Comparison of ENCODE assay signal across 9 mouse cellular contexts in genomic region chr12:106379151-106379594, GRCm38 (mm10).
DNase-seq lines count a peak whose midpoint lies in the region; ATAC-seq lines count a peak whose summit lies in the region.
"Had no signal": no experiment of that assay in that cellular context is flagged by ENCODE, and none has a peak within 500 bp of the region (broad histone marks: within the 10 kb centered on the region; RNA-seq: fewer than 3 reads in every experiment).

No protein-coding gene starts in this region.

- no peak overlapping the region for H3K9ac ChIP-seq in limb, embryonic 12.5 days (replicated peaks)
- H3K9ac ChIP-seq in neural tube, embryonic 11.5 days (ENCODE audit: low read length), result peak overlapping the region; percentile 5; the same call in 1 of the 2 replicates

- peak overlapping the region; percentile 29 for H3K4me3 ChIP-seq in limb, embryonic 12.5 days (replicated peaks)
- peak overlapping the region; percentile 16 for H3K4me3 ChIP-seq in neural tube, embryonic 11.5 days (ENCODE audit: low read depth, low read length)

- peaks cover 6% of the 10 kb centered on the region; the same call in 1 of the 2 replicates for H3K4me1 ChIP-seq in limb, embryonic 12.5 days (replicated peaks)
- H3K4me1 ChIP-seq in neural tube, embryonic 11.5 days (ENCODE audit: control insufficient read depth, insufficient read depth, low read length), result peaks cover 3% of the 10 kb centered on the region; the same call in 1 of the 2 replicates

- ATAC-seq in hematopoietic stem cell, adult 5-6 weeks (replicated peaks in 1 of 2; ENCODE audit: insufficient read depth in 1 of 2, low FRiP score in 2 of 2, low TSS enrichment in 1 of 2, low read depth in 1 of 2, poor library complexity in 2 of 2, severe bottlenecking in 2 of 2), result peak; percentile 45 to 59; a peak in 1 of 4 replicates
- no peak for ATAC-seq in limb, embryonic 12.5 days (ENCODE audit: insufficient number of reproducible peaks, insufficient read depth, low FRiP score, low TSS enrichment, low read depth)
- peak; percentile 75; the same call in 1 of the 2 replicates for ATAC-seq in neural tube, embryonic 11.5 days (ENCODE audit: insufficient read depth, low FRiP score, low TSS enrichment)
- no peak for ATAC-seq in inflammation-experienced regulatory T-cells, adult 6 months
- ATAC-seq: Patski had no signal

- H3K27me3 ChIP-seq in limb, embryonic 12.5 days, result peaks cover 39% of the 10 kb centered on the region
- no peaks in the 10 kb centered on the region for H3K27me3 ChIP-seq in neural tube, embryonic 11.5 days (ENCODE audit: control insufficient read depth, insufficient read depth, low read length)

- no peaks in the 10 kb centered on the region for H3K9me3 ChIP-seq in limb, embryonic 12.5 days
- H3K9me3 ChIP-seq in neural tube, embryonic 11.5 days (ENCODE audit: control insufficient read depth, low read length), result no peaks in the 10 kb centered on the region

- peak; percentile 15 for DNase-seq in layer of hippocampus, adult 11-12 months (ENCODE audit: low spot score)
- DNase-seq in layer of hippocampus, adult 8-10 months (ENCODE audit: low spot score in 2 of 2), result no peak
- peak; percentile 83 for DNase-seq in embryo, embryonic 10.5 days (ENCODE audit: low spot score)
- DNase-seq in neural tube, embryonic 11.5 days (ENCODE audit: low spot score), result peak; percentile 71
- DNase-seq in adipocyte (ENCODE audit: low spot score), result no peak

- H3K27ac ChIP-seq in limb, embryonic 12.5 days, result no peak overlapping the region
- no peak overlapping the region for H3K27ac ChIP-seq in neural tube, embryonic 11.5 days (ENCODE audit: low read depth, low read length)

- no peaks in the 10 kb centered on the region for H3K36me3 ChIP-seq in limb, embryonic 12.5 days
- no peaks in the 10 kb centered on the region for H3K36me3 ChIP-seq in neural tube, embryonic 11.5 days (ENCODE audit: control insufficient read depth, insufficient read depth, low read length)

- H3K4me2 ChIP-seq in limb, embryonic 12.5 days, result peak overlapping the region; percentile 51
- H3K4me2 ChIP-seq in neural tube, embryonic 11.5 days (ENCODE audit: low read depth), result peak overlapping the region; percentile 45

- WGBS in limb, embryonic 12.5 days, result 4% methylated on average over 14 of the region's 14 CpGs
- WGBS in neural tube, embryonic 11.5 days, result 2% methylated on average over 14 of the region's 14 CpGs

Comparison
In these comparisons a context has a peak if more than half of its experiments do, and no peak if none do; other contexts are left out.
1. DNase-seq: peak in layer of hippocampus, adult 11-12 months (single experiment), embryo, embryonic 10.5 days (single experiment) and neural tube, embryonic 11.5 days (single experiment); none in layer of hippocampus, adult 8-10 months (0 of 2) and adipocyte (single experiment).
2. ATAC-seq: peak in hematopoietic stem cell, adult 5-6 weeks (2 of 2) and neural tube, embryonic 11.5 days (single experiment); none in limb, embryonic 12.5 days (single experiment) and inflammation-experienced regulatory T-cells, adult 6 months (single experiment).